Mouse (Mus musculus): ENCODE measurements around the gene Mpp5. TPM values are rescaled to one million over a fixed set of nuclear protein-coding genes. Genes with fewer than 3 reads are reported as not detected.

Mpp5 gene
- polyA plus RNA-seq, 1 experiment from 2014 or later, result 16.1 TPM

DNA sequence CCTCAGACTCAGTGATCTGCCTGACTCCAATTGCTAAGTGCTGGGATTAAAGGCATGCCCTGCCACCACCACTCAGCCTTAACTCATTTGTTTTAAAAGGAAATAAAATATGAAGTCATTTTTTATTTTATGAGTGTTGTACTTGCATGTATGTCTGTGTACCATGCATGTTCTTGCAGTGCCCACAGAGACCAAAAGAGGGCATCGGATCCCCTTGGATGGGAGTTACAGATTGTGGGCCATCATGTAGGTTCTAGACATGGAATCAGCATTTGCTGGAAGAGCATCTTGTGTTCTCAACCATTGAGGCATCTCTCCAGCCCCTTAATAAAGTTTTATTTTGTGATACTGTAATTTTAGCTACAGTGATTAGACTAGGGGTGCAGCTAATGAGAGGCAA is 116.7 kb downstream of the Mpp5 start:
- ATAC-seq, result no peak
- Histone ChIP-seq H3K4me3 (ENCODE audit: low read depth, low read length) (no peak overlapping the region), H3K36me3 (ENCODE audit: control insufficient read depth, insufficient read depth, low read length) (peaks cover 22% of the 10 kb centered on the region), H3K4me1 (ENCODE audit: control insufficient read depth, insufficient read depth, low read length) (peaks cover 16% of the 10 kb centered on the region), H3K9me3 (replicated peaks; ENCODE audit: control insufficient read depth, low read length) (no peaks in the 10 kb centered on the region), H3K9ac (ENCODE audit: low read length) (no peak overlapping the region), H3K4me2 (ENCODE audit: low read length) (no peak overlapping the region), H3K27me3 (replicated peaks; ENCODE audit: control insufficient read depth, insufficient read depth, low read length) (no peaks in the 10 kb centered on the region), H3K27ac (ENCODE audit: low read depth, low read length) (no peak overlapping the region)
- no peak for DNase-seq (ENCODE audit: low spot score)
- 100% methylated on average over 1 of the region's 1 CpGs for WGBS

- 91% methylated on average over 1 of the region's 1 CpGs for WGBS
- no peak overlapping the region for H3K4me3 ChIP-seq (ENCODE audit: low read depth, low read length)
- no peak overlapping the region for H3K4me2 ChIP-seq (ENCODE audit: low read length)
- H3K36me3 ChIP-seq (ENCODE audit: control insufficient read depth, insufficient read depth, low read length), result peaks cover 35% of the 10 kb centered on the region
- no peak overlapping the region for H3K9ac ChIP-seq (ENCODE audit: low read length)
- no peak for DNase-seq (ENCODE audit: low spot score)
- H3K27ac ChIP-seq (ENCODE audit: low read depth, low read length), result no peak overlapping the region
- H3K4me1 ChIP-seq (ENCODE audit: control insufficient read depth, insufficient read depth, low read length), result peaks cover 6% of the 10 kb centered on the region; the same call in 1 of the 2 replicates
- H3K27me3 ChIP-seq (replicated peaks; ENCODE audit: control insufficient read depth, insufficient read depth, low read length), result no peaks in the 10 kb centered on the region
- H3K9me3 ChIP-seq (replicated peaks; ENCODE audit: control insufficient read depth, low read length), result no peaks in the 10 kb centered on the region
- ATAC-seq, result no peak
Measured at GRCm38 (mm10) chr12:78868115-78868514, 119.4 kb downstream of the Mpp5 start.

DNA sequence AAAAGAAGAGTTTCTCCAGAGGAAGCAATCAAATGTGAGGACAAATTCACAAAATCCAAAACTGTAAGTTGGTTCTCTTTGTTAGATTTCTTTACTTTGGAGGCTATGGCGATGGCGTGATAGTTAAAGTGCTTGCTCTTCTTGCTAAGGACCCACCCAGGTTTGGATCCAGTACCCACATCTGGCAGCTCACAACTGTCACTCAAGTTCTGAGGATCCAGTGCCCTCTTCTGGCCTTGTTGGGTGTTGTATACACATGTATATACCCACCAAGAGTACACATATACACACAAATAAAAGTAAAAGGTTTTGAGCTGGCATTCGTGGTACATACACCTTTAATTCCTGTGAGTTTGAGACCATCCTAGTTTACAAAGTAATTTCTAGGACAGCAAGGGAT is 125.9 kb downstream of the Mpp5 start:
- 98% methylated on average over 3 of the region's 3 CpGs for WGBS
- no peaks in the 10 kb centered on the region for H3K27me3 ChIP-seq (replicated peaks; ENCODE audit: control insufficient read depth, insufficient read depth, low read length)
- no peak for ATAC-seq
- H3K36me3 ChIP-seq (ENCODE audit: control insufficient read depth, insufficient read depth, low read length), result peaks cover 52% of the 10 kb centered on the region
- H3K4me3 ChIP-seq (ENCODE audit: low read depth, low read length), result no peak overlapping the region
- H3K4me1 ChIP-seq (ENCODE audit: control insufficient read depth, insufficient read depth, low read length), result no peaks in the 10 kb centered on the region
- H3K4me2 ChIP-seq (ENCODE audit: low read length), result no peak overlapping the region
- no peaks in the 10 kb centered on the region for H3K9me3 ChIP-seq (replicated peaks; ENCODE audit: control insufficient read depth, low read length)
- no peak overlapping the region for H3K9ac ChIP-seq (ENCODE audit: low read length)
- H3K27ac ChIP-seq (ENCODE audit: low read depth, low read length), result no peak overlapping the region
- DNase-seq (ENCODE audit: low spot score), result no peak

- Histone ChIP-seq H3K9me3 (replicated peaks; ENCODE audit: control insufficient read depth, low read length) (no peaks in the 10 kb centered on the region), H3K27me3 (replicated peaks; ENCODE audit: control insufficient read depth, insufficient read depth, low read length) (no peaks in the 10 kb centered on the region), H3K4me3 (ENCODE audit: low read depth, low read length) (no peak overlapping the region), H3K27ac (ENCODE audit: low read depth, low read length) (no peak overlapping the region), H3K9ac (ENCODE audit: low read length) (no peak overlapping the region), H3K36me3 (ENCODE audit: control insufficient read depth, insufficient read depth, low read length) (peaks cover 18% of the 10 kb centered on the region), H3K4me2 (ENCODE audit: low read length) (no peak overlapping the region), H3K4me1 (ENCODE audit: control insufficient read depth, insufficient read depth, low read length) (no peaks in the 10 kb centered on the region)
- 79% methylated on average over 1 of the region's 1 CpGs for WGBS
- DNase-seq (ENCODE audit: low spot score) (no peak), ATAC-seq (no peak)
Measured at GRCm38 (mm10) chr12:78890062-78890461, 141.4 kb downstream of the Mpp5 start.

Other genes with a start within 250 kb of the Mpp5 start
- gene Fam71d, start 57.4 kb upstream of the Mpp5 start, polyA plus RNA-seq (2014; fragmentation: Nextera tagmentation; extraction: Ambion mirVana), result 0.18 TPM in 1 of 2 replicates, not detected in the other
- 126 and 128 TPM in 2 replicates for gene Atp6v1d, start 112.7 kb downstream of the Mpp5 start, polyA plus RNA-seq (2014; fragmentation: Nextera tagmentation; extraction: Ambion mirVana)
- gene Eif2s1, start 112.9 kb downstream of the Mpp5 start, polyA plus RNA-seq (2014; fragmentation: Nextera tagmentation; extraction: Ambion mirVana), result 183 and 188 TPM in 2 replicates
- 0.77 and 1.2 TPM in 2 replicates for gene Plek2, start 158.1 kb downstream of the Mpp5 start, polyA plus RNA-seq (2014; fragmentation: Nextera tagmentation; extraction: Ambion mirVana)

Measured in forebrain, embryonic 14.5 days (tissue).